Mouse (Mus musculus) neural tube, embryonic 10.5 days (tissue): Measurements from ENCODE around the gene Bcl2l13.
"Not testable (repeated sequence)": the region's sequence is repeated elsewhere in the genome, so short reads cannot be mapped to it uniquely, and the experiment has no call there.

ENCODE experiments used
- DNase-seq: peaks from one replicate; pipeline ENCODE4 v3.0.0-alpha.2; 2017; ENCODE audit warnings: low spot score; ENCODE audit errors: extremely low spot score

The Bcl2l13 gene

DNA sequence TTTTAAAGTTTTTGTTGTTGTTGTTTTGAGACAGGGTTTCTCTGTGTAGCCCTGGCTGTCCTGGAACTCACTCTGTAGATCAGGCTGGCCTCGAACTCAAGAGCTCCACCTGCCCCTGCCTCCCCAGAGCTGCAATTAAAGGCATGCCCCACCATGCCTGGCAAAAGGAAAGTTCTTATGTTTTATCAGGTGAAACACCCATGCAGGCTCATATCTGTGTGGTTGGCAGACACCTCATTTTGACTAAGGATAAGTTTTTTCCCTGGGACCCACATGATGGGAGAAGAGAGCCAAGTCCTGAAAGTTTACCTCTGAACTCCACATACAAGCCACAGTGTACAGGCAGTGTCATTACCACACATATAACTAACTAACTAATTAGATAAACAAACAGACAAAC lies 6.0 kb upstream of the Bcl2l13 start:
- no peak for DNase-seq

DNA sequence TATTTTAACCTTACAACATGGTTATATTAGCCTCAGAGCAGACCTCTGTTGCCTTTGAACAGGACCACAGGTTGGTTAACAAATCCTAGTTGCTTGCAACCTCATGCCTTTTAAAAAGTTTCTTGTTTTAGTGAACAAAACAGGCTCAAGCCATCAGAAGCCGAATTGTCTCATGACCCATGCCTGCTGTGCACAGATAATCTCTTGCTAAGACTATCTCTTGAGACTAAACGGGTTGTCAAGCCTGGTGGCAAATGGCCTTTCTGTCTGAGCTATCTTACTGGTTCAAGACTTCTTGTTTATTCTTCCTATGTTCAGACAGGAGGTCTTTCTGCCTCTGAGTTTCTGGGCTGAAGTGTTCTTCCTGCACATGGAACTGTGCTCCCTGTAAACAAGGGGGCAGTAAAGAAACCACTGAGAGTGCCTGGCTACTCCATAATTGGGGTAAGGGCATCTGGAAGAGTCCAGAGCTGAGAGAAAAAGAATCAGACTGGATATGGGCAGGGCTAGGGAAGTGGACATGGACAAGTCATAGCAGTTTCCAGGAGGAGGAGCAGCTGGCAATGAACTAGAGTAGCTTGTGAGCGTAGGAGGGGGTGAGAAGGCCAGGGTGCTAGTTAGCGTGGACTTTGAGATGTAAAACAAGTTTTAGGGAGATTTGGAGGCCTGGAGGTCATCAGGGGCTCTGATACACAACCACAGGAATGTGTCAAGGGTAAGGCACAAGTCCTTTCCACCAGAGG lies 5.0 kb upstream of the Bcl2l13 start:
- DNase-seq: no peak

DNA sequence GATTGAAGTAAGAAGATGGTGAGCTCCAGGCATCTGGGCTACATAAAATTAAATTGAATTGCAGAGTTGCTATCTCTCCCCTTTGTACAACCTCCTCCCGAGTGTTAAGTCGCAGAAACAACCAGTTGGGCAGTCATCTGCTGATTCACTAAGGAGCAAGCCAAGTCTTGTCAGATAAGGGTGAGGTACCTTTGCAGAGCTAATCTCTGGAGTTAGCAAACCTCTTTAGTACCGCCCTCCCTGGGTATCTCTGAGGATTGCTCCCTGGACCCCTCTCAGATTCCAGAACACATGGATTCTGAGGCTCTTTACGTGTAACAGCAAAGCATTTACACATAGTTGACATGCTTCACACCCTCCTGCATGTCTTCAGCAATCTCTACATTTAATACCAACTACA lies 3.9 kb upstream of the Bcl2l13 start:
- DNase-seq: no peak

DNA sequence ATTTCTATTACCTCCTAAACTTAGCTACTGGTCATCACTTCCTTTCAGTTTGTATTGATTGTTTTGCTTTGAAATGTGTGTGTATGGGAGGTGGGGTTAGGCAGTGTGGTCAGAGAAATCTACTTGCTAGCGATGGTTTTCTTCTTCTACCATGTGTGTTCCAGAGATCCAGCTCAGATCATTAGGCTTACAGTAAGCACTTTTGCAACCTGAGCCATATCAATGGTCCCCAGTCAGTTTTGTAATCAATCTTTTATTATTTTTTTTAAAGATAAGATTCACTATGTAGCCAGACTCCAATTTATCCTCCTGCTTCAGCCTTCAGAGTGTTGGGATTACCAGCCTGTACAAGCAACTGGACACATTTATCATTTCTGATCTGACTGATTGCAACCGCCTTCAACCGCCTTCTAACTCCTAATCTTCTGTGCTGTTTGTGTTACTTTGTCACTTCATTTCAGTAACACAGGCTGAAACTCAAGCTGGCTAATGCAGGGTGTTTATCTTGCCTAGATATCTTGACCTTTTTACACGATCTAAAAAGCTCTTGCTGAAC lies 1.2 kb upstream of the Bcl2l13 start:
- no peak for DNase-seq

DNA sequence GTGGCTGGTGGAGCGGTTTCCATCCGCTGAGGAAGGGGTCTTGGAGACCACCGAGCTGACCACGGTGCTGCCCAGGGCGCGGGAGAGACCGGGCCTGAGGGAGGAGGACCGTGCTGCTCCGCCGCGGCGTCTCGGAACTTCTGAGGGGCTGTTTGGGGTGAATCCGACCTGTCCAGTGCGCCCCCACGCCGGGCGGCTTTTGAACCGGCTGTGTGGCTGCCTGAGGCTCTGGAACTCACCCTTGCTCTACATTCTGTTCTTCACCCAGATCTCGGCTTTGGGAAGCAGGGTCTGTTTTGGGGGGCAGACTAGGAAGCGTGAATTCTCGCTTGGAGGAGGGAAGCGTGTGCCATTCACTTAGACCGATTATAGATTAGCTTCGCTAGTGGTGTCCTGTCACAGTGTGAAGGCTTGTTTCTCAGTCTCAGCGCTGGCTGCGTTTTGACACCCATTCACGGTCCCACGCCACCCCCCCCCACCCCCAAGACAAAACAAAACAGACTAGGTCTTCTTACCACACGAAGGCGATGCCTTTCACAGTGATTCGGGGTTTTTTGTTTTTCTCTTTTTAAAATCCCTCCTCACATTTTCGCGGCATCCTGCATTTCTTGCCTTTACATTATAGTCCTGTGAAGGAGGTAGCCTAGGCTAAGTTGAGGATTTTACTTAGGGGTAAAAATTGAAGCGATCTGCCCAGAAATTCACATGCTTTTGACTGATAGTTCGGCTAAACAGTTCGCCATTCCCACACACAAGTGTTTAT lies 558 bp downstream of the Bcl2l13 start:
- DNase-seq: no peak

DNA sequence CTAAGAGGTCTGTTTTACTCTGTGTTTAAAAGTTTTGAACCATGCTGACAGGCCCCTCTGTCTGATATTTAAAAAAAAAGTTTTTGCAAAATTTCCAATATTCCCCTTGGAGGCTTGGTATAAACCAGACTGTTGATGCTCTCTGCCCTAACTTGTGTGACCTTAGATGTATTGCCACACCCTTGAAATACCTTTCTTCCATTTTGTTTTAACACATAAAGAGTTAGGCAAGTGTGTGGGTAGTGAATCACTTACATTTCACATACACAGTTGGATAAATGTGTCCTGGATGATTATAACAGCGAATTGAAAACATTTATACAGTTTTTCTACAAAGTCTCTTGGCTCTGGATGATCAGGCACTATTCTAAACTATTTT lies 1.1 kb downstream of the Bcl2l13 start:
- DNase-seq: no peak

DNA sequence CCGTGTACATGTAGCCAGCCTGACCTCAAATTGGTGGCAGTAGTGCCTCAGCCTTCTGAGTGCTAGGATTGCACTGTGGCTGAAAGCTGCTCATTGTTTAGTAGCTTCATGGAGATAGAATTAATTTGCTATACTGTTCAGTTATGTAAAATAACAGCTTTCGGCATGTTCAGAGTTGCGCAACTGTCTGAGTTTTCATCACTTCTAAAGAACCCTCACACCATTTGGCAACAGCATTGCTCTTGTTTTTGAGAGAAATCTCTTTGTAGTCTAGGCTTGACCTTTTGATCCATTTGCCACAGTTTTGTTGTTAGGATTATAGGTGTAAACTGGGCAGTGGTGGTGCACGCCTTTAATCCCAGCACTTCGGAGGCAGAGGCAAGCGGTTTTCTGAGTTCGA lies 4.2 kb downstream of the Bcl2l13 start:
- DNase-seq: no peak

DNA sequence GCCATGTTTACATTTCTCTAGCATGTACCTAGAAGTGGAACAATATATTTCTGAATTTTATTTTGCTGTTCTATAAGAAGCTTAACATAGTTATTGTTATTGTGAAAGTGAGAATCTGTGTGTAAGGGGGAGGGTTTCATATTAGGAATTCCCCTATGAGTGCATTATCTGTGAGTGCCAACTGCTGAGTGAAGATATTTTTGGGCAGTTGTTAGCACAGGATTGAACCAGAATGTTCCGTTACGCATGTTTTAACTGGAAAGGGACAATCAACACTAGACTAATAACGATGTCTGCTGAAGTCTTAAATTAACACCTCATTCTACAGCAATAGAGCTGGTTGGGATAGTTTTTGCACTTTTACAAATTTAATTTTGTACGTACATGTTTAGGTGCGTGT lies 5.7 kb downstream of the Bcl2l13 start:
- DNase-seq: no peak

DNA sequence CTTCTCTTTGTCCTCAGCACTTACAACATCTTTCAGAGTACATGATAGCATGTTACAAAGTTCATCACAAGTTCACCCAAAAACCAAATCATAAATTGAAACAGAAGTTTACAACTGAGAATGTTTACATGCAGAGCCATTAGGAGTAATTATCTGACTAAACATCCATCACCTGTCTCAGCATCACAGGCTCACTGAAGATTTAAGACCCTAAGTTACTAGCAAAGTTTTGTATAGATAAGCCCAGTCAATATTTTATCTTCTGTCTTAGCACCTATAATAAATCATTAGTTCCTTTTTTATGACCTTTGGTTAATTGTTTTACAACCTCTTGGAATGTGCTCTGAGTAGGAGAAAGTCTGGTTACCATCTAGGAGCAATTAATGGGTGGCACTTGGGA lies 14.7 kb downstream of the Bcl2l13 start:
- not testable (repeated sequence) for DNase-seq

DNA sequence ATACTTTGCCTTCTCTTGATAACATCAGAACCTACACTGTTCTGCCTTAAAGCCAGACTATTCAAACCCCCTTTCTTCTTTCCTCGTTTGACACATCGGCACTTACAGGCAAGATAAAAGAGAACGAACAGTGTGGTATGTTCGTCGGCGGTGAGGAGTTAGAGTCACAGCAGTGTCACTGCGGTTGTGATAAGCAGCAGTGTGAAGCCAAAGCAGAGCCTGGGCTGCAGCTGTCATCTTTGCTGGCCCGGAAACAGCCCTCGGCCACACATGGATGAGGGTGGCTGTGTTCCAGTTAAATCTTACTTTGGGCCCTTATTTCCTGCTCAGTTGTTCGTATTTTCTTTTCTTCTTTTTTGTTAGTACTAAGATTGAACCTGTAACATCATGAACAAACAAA lies 18.4 kb downstream of the Bcl2l13 start:
- DNase-seq: no peak

DNA sequence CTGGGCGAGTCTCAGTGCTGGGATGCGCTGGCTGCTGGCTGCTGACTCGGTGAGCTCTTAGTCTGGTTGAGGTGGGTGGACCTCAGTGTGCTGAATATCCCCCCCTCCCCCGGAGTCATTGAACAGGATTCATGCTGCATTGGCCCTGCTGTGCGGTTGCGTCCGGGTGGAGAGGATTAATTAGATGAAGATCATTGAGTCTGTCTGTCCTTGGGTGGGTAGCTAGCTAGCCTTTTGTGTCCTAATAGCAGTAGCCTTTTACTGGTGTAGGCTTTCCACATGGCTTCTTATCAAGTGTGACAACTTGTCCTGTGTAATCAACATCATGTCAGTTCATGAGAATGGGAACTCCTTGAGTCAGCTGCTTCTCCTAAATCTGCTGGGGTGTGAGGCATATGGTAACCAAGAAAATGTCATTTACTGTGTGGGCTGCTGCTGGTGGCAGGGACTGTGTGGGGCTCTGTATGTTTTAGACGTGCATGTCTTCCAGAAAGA lies 22.3 kb downstream of the Bcl2l13 start:
- DNase-seq: no peak

DNA sequence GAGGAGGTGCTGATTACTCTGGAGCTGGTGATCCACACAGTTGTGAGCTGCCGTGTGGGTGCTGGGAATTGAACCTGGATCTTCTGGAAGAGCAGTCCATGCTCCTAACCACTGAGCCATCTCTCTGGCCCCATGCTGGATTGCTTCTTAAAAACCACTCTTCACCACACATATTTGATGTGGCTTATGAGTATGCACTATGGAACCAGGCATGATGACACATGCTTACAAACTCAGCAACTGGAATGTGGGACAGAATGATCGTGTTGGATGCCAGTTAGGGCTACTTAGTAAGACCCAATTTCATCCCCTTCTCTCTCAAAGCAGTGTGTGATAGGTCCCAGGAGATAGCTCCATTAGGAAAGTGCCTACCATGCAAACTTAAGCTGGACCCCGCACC lies 24.1 kb downstream of the Bcl2l13 start:
- no peak for DNase-seq

DNA sequence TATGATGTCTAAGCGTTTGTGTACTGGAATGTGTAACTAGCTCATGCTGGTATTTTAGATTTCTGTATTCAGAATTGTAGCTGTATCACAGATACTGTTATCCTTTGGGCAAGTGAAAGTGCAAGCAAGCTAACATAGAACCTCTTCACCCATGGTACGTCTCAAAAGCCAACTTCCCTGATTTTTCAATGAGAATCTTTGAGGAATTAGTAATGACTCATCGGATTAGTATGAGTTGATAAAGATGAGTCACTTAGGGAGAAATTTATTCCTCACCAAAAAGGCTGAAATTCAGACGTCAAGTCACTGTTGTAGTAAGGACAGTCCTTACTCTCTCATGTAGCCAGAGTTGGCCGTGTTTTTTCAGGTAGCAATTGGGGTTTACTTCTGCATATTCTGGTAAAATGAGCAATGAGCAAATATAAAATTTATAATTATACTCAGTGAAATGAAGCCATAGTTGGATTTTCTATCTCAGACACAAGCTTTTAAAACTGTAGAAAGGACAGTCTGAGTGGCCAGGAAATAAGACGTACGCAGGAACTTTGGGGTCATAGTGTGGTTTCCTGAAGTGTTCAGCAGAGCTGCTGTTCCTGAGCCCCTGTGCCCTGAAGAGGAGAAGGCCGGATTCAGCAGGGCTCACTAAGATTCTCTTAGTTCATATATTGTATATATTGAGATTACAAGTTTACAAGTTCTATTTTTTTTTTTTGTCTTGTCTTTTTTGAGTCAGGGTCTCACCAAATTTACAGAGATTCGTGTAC lies 30.2 kb downstream of the Bcl2l13 start:
- DNase-seq: no peak

DNA sequence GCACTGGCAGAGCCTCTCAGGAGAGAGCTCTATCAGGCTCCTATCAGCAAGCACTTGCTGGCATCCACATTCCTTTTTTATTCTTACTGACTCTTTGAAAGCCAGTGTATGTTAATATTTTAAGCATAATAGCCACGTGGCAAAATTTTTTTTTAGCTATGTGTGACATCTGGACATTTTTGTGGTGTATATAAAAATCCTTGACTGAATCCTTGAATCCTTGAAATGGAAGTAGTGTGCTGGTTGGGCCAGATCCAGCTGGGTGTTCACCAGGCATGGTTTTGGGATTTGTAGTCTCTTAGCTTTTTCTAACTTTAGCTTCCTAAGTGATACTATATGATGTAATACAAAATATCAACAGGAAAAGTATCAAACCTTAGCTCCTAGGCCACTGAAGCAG lies 32.8 kb downstream of the Bcl2l13 start:
- DNase-seq: no peak

DNA sequence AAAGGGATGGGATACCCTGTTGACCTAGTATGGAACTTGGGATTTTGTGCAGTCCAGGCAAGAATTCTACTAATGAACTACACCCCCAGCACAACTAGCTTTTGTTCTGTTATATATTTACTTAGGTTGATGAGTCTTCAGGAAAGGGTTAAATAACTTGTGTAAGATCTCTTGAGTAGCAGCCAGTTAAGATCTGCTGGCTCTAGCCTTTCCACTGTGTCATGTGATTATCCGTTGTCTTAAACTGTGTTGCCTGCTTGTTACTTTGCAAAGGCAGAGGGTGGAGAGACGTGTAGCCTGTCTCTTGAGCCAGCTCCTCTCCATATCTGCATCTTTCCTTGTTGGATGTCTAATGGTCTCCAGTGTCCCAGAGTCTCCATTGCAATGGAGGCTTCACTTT lies 35.3 kb downstream of the Bcl2l13 start:
- DNase-seq: no peak

DNA sequence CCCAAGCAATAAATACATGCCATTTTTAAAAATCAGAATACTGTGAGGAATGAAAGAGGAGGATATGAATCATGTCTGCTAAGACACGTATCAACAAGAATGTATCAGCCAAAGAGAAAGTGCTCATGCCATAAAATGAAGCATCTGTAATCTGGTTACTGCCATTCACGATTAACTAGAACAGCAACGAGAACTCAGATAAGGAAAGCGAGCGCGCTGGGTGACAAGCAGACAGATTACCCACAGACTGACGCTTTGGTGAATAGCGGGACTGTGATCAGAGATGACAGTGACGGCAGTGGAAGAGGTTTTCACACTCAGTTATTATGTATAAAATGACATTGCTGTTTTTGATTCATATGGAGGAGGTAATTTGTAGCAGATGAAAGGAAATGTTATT lies 37.9 kb downstream of the Bcl2l13 start:
- DNase-seq: no peak

DNA sequence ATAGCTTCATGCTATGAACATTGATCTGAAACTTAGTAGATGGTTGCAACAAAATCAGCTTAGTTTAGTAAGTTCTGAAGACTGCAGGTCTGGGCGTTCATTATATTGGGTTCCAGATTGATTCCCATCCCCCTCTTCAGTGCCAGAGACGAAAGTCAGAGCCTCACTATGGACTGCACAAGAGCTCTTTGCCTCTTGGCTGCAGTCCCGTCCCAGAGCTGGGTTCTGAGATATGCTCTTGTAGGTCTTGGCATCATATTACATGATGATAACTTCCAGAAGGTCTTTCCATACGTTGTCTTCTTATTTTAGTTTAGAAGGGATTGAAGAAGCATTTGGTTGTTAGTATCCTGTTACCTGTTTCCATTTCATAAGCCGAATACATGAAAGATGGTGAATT lies 43.0 kb downstream of the Bcl2l13 start:
- no peak for DNase-seq

DNA sequence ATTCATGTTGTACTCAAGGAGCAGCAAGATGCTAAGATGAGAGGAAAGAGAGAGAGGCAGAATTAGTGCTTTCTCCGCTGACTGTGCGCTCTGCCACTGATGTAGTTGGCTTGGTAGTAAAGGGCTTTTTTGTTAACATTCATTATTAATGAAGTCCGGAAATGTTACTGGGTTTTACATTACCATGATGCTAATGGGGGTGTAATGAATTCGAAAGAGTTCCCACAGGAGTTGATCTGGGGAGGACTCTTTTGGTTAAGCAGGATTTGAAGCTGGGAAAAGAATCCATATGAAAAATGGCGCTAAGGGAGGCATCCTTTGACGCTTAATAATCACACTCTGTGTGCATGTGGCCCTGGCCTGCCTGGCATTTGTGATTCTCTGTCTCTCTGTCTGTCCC lies 48.4 kb downstream of the Bcl2l13 start:
- DNase-seq: no peak

DNA sequence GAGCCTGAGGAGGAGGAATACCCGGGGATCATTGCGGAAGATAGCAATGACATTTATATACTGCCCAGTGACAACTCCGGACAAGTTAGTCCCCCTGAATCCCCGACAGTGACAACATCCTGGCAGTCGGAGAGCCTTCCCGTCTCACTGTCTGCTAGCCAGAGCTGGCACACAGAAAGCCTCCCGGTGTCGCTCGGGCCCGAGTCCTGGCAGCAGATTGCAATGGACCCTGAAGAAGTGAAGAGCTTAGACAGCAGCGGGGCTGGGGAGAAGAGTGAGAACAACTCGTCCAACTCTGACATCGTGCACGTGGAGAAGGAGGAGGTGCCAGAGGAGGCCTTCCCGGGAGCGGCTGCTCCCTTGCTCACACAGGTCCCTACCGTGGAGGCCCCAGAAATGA lies 50.7 kb downstream of the Bcl2l13 start:
- no peak for DNase-seq

DNA sequence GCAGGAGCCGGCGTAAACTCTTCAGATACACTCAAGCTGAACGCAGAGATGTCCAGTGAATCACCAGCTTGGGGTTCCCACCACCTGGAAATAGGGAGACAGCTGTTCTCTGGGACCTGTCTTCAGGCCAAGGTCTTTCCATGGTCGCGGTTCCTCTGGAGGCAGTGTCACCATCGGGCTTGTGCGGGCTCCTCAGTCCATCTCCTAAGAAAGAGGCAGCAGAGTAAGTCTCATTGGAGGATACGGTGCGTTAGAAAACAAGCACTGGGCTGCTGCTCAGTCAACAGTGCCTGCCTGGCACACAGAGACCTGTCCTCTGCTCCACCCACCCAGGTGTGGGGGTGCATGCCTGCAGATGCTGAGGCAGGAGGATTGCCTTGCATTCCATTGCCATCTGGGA lies 58.1 kb downstream of the Bcl2l13 start:
- no peak for DNase-seq

DNA sequence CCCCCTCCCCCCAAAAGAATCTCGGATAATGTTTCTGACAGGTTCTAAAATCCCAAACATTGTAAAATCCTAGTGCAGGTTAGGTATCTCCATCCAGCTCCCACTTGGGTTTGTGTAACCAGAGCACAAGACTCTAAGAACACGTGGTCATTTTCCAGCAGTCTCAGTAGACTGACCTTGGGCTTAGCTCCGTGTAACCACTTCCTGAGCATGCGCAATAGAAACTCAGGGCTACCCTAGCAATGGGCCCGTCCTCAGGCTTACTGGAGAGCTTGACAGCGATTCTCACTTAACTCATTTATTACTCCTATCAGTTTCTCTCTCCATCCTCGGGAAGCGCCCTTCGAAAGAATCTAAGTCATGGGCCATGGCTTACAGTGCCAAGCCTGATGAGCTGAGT lies 58.5 kb downstream of the Bcl2l13 start:
- no peak for DNase-seq
